Comparison of ENCODE assay signal across 8 mouse cellular contexts in the genomic region with DNA sequence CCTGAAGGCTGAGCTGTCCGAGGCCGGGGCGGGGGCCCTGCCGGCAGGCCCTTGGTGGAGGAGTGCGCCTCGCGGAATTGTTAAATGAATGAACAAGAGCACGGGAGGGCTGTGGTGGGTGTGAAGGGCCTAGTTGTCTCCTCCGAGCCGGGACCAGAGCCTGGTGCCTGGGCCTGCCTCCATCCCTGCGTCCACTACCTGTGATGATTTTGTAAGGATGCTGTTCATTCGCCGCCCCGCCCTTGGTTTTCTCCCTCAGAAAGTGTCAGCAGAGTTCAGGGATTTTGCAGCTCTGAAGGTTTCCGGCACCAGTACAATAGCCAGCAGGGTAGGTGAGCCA. TPM values are rescaled to one million over a fixed set of nuclear protein-coding genes. Genes with fewer than 3 reads are reported as not detected.
DNase-seq lines count a peak whose midpoint lies in the region; ATAC-seq lines count a peak whose summit lies in the region.

No protein-coding gene starts in this region.

- H3K4me2 ChIP-seq in intestine, embryonic 16.5 days (ENCODE audit: low read depth, low read length), result peak overlapping the region; percentile 75
- peak overlapping the region; percentile 68 for H3K4me2 ChIP-seq in midbrain, embryonic 11.5 days

- H3K9me3 ChIP-seq in erythroblast, embryonic 14.5 days (ENCODE audit: control insufficient read depth, low read length), result peaks cover 2% of the 10 kb centered on the region
- H3K9me3 ChIP-seq in intestine, embryonic 16.5 days (ENCODE audit: control insufficient read depth, low read length), result no peaks in the 10 kb centered on the region
- 0 out of 2 replicates have a peak, but pooled peaks cover 2% of the 10 kb centered on the region for H3K9me3 ChIP-seq in midbrain, embryonic 11.5 days (ENCODE audit: control insufficient read depth, low read length)

- ATAC-seq in intestine, embryonic 16.5 days, result peak; percentile 79
- peak; percentile 77; the same call in 1 of the 2 replicates for ATAC-seq in midbrain, embryonic 11.5 days (ENCODE audit: low FRiP score)

- peaks cover 34% of the 10 kb centered on the region for H3K4me1 ChIP-seq in erythroblast, embryonic 14.5 days (ENCODE audit: control insufficient read depth)
- peaks cover 4% of the 10 kb centered on the region; the same call in 1 of the 2 replicates for H3K4me1 ChIP-seq in intestine, embryonic 16.5 days (ENCODE audit: control insufficient read depth, insufficient read depth, low read length)
- peaks cover 6% of the 10 kb centered on the region for H3K4me1 ChIP-seq in midbrain, embryonic 11.5 days (ENCODE audit: control insufficient read depth, insufficient read depth, low read length)

- peak; percentile 25 for DNase-seq in kidney, adult 9 months
- no peak for DNase-seq in kidney, postnatal 14 days
- DNase-seq in CD4-positive, CD25-positive, alpha-beta regulatory T cell, adult 2 months (ENCODE audit: low read depth, low spot score), result peak; percentile 52
- peak; percentile 31 for DNase-seq in adipocyte (ENCODE audit: low spot score)
- DNase-seq in midbrain, embryonic 11.5 days (ENCODE audit: low spot score, missing footprints), result no peak
- no peak for DNase-seq in thymus, postnatal 25 days

- H3K27ac ChIP-seq in intestine, embryonic 16.5 days (ENCODE audit: low read length), result peak overlapping the region; percentile 60
- peak overlapping the region; percentile 54 for H3K27ac ChIP-seq in midbrain, embryonic 11.5 days (ENCODE audit: low read depth, low read length)

- peaks cover 3% of the 10 kb centered on the region; the same call in 1 of the 2 replicates for H3K27me3 ChIP-seq in erythroblast, embryonic 14.5 days (ENCODE audit: control insufficient read depth)
- no peaks in the 10 kb centered on the region for H3K27me3 ChIP-seq in intestine, embryonic 16.5 days (replicated peaks; ENCODE audit: control insufficient read depth, insufficient read depth, low read length)
- H3K27me3 ChIP-seq in midbrain, embryonic 11.5 days (ENCODE audit: control insufficient read depth, insufficient read depth, low read length), result no peaks in the 10 kb centered on the region

- peak overlapping the region; percentile 96 for H3K9ac ChIP-seq in intestine, embryonic 16.5 days (ENCODE audit: low read depth, low read length)
- peak overlapping the region; percentile 98 for H3K9ac ChIP-seq in midbrain, embryonic 11.5 days (ENCODE audit: low read length)

- peaks cover 35% of the 10 kb centered on the region for H3K36me3 ChIP-seq in erythroblast, embryonic 14.5 days (ENCODE audit: control insufficient read depth)
- H3K36me3 ChIP-seq in intestine, embryonic 16.5 days (ENCODE audit: control insufficient read depth, insufficient read depth, low read length), result no peaks in the 10 kb centered on the region
- H3K36me3 ChIP-seq in midbrain, embryonic 11.5 days (ENCODE audit: control insufficient read depth, insufficient read depth, low read length), result peaks cover 4% of the 10 kb centered on the region

- WGBS in intestine, embryonic 16.5 days, result 2% methylated on average over 15 of the region's 15 CpGs
- WGBS in midbrain, embryonic 11.5 days, result 0% methylated on average over 15 of the region's 15 CpGs

- H3K4me3 ChIP-seq in erythroblast, embryonic 14.5 days (replicated peaks), result peak overlapping the region; percentile 99
- H3K4me3 ChIP-seq in intestine, embryonic 16.5 days (ENCODE audit: low read length), result peak overlapping the region; percentile 90
- peak overlapping the region; percentile 98 for H3K4me3 ChIP-seq in midbrain, embryonic 11.5 days (ENCODE audit: low read depth, low read length)

RNA-seq across cellular contexts. Expression of gene Ckap5, which starts 0.6 kb away (rescaled TPM):
- 0.32 and 0.49 TPM in 2 replicates for polyA plus RNA-seq in erythroblast, embryonic 14.5 days (2012)
- 40.0 and 48.2 TPM in 2 replicates for polyA plus RNA-seq in intestine, embryonic 16.5 days (2015; fragmentation: Nextera tagmentation; extraction: Ambion mirVana)
- polyA plus RNA-seq in midbrain, embryonic 11.5 days (2014; fragmentation: Nextera tagmentation; extraction: Ambion mirVana), result 147 and 156 TPM in 2 replicates

Comparison
In these comparisons a context has a peak if more than half of its experiments do, and no peak if none do; other contexts are left out.
1. DNase-seq: peak in kidney, adult 9 months (single experiment), CD4-positive, CD25-positive, alpha-beta regulatory T cell, adult 2 months (single experiment) and adipocyte (single experiment); none in kidney, postnatal 14 days (single experiment), midbrain, embryonic 11.5 days (single experiment) and thymus, postnatal 25 days (single experiment).
2. RNA of gene Ckap5, which starts 0.6 kb away (polyA plus RNA-seq): 147 to 156 TPM in midbrain, embryonic 11.5 days and 40.0 to 48.2 TPM in intestine, embryonic 16.5 days; 0.32 to 0.49 TPM in erythroblast, embryonic 14.5 days; every median in the first group is over 10 times any median in the second.
3. Peak in every context shown above with its lines, with median percentiles within 50 percentile points of each other: H3K4me3 ChIP-seq.